Mouse (Mus musculus) liver, adult 2 months (tissue): ENCODE data around the gene Ccdc71l.

ENCODE experiments used
- CTCF ChIP-seq: fragments of 200-500 bp; IDR thresholded peaks from 2 replicates; pipeline ENCODE4 v1.5.1; 2011; ENCODE audit warnings: low read depth, low read length, control low read depth
- POLR2A ChIP-seq: fragments of 200-500 bp; IDR thresholded peaks from 2 replicates; pipeline ENCODE4 v1.6.1; 2011; ENCODE audit warnings: low read length, control low read depth; ENCODE audit not compliant: insufficient read depth; ENCODE audit errors: extremely low read depth

DNA sequence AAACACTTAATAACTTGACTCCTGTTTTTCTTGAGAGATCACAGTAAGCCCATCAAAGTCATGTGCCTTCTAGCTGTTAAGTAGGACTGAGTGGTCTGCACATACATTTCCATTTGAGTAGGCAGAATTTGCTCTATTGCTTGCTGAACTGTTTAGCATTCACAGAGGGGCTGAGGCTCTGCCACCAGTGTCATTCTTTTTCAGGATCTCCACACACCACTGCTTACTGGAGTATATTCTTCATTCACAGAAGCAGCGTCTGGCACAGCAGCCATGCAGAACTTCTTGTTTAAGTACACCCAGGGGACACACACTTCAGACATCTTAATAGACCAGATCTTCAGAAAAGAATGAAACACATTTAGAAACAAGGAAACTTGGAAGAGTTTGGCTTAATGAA, 39.4 kb upstream of the Ccdc71l start:
- TF ChIP-seq POLR2A (no peak), CTCF (no peak)
